Mouse (Mus musculus): ENCODE measurements at regions not wholly inside any gene's neighbourhood (a gene's known extent, or its start where the extent isn't known, plus 50 kb on each side); places are given as distances from the start of the nearest gene placed in this dataset.
"Not testable (repeated sequence)": the region's sequence is repeated elsewhere in the genome, so short reads cannot be mapped to it uniquely, and the experiment has no call there.

- Histone ChIP-seq H3K27me3 (ENCODE audit: control insufficient read depth, insufficient read depth, low read length) (no peaks in the 10 kb centered on the region), H3K36me3 (ENCODE audit: control insufficient read depth, insufficient read depth, low read length) (no peaks in the 10 kb centered on the region), H3K9ac (ENCODE audit: low read depth, low read length) (no peak overlapping the region), H3K4me2 (replicated peaks; ENCODE audit: low read depth, low read length) (no peak overlapping the region), H3K27ac (ENCODE audit: low read depth, low read length) (no peak overlapping the region), H3K4me3 (ENCODE audit: low read depth, low read length) (no peak overlapping the region), H3K4me1 (replicated peaks; ENCODE audit: control insufficient read depth, insufficient read depth, low read length) (no peaks in the 10 kb centered on the region), H3K9me3 (ENCODE audit: control insufficient read depth, low read length) (no peaks in the 10 kb centered on the region)
- DNase-seq (ENCODE audit: low spot score) = no peak
- 82% methylated on average over 5 of the region's 5 CpGs for WGBS
- no peak for ATAC-seq (ENCODE audit: low FRiP score)
These were observed 523.8 kb downstream of the Tpm3-rs7 start for GRCm38 (mm10) chr14:113838237-113838636.

GRCm38 (mm10) chr14:113847836-113848235 is 533.4 kb downstream of the Tpm3-rs7 start:
- H3K4me3 ChIP-seq (ENCODE audit: low read depth, low read length); ATAC-seq (ENCODE audit: low FRiP score); H3K27me3 ChIP-seq (ENCODE audit: control insufficient read depth, insufficient read depth, low read length); H3K36me3 ChIP-seq (ENCODE audit: control insufficient read depth, insufficient read depth, low read length); DNase-seq (ENCODE audit: low spot score); H3K4me2 ChIP-seq (replicated peaks; ENCODE audit: low read depth, low read length); H3K4me1 ChIP-seq (replicated peaks; ENCODE audit: control insufficient read depth, insufficient read depth, low read length); H3K27ac ChIP-seq (ENCODE audit: low read depth, low read length); H3K9ac ChIP-seq (ENCODE audit: low read depth, low read length); H3K9me3 ChIP-seq (ENCODE audit: control insufficient read depth, low read length): not testable (repeated sequence)
- WGBS = 84% methylated on average over 1 of the region's 1 CpGs

GRCm38 (mm10) chr14:113852988-113853387 is 538.6 kb downstream of the Tpm3-rs7 start:
- Histone ChIP-seq H3K27ac (ENCODE audit: low read depth, low read length) (no peak overlapping the region), H3K27me3 (ENCODE audit: control insufficient read depth, insufficient read depth, low read length) (no peaks in the 10 kb centered on the region), H3K4me2 (replicated peaks; ENCODE audit: low read depth, low read length) (no peak overlapping the region), H3K9me3 (ENCODE audit: control insufficient read depth, low read length) (no peaks in the 10 kb centered on the region), H3K4me3 (ENCODE audit: low read depth, low read length) (no peak overlapping the region), H3K36me3 (ENCODE audit: control insufficient read depth, insufficient read depth, low read length) (no peaks in the 10 kb centered on the region), H3K9ac (ENCODE audit: low read depth, low read length) (no peak overlapping the region), H3K4me1 (replicated peaks; ENCODE audit: control insufficient read depth, insufficient read depth, low read length) (no peaks in the 10 kb centered on the region)
- WGBS = 93% methylated on average over 4 of the region's 4 CpGs
- DNase-seq (ENCODE audit: low spot score) (no peak), ATAC-seq (ENCODE audit: low FRiP score) (no peak)

- no peak overlapping the region for H3K4me2 ChIP-seq (replicated peaks; ENCODE audit: low read depth, low read length)
These were observed 553.0 kb downstream of the Tpm3-rs7 start for GRCm38 (mm10) chr14:113867123-113868019.

GRCm38 (mm10) chr14:113883581-113883980 is 569.2 kb downstream of the Tpm3-rs7 start:
- no peak overlapping the region for H3K9ac ChIP-seq (ENCODE audit: low read depth, low read length)
- H3K4me3 ChIP-seq (ENCODE audit: low read depth, low read length) = no peak overlapping the region
- H3K36me3 ChIP-seq (ENCODE audit: control insufficient read depth, insufficient read depth, low read length) = no peaks in the 10 kb centered on the region
- H3K9me3 ChIP-seq (ENCODE audit: control insufficient read depth, low read length) = no peaks in the 10 kb centered on the region
- H3K27me3 ChIP-seq (ENCODE audit: control insufficient read depth, insufficient read depth, low read length) = no peaks in the 10 kb centered on the region
- no peak overlapping the region for H3K4me2 ChIP-seq (replicated peaks; ENCODE audit: low read depth, low read length)
- DNase-seq (ENCODE audit: low spot score) (no peak), ATAC-seq (ENCODE audit: low FRiP score) (no peak)
- no peak overlapping the region for H3K27ac ChIP-seq (ENCODE audit: low read depth, low read length)
- no peaks in the 10 kb centered on the region for H3K4me1 ChIP-seq (replicated peaks; ENCODE audit: control insufficient read depth, insufficient read depth, low read length)

More at GRCm38 (mm10) chr14:113867123-113868019, 553.0 kb downstream of the Tpm3-rs7 start:
- Histone ChIP-seq H3K27me3 (ENCODE audit: control insufficient read depth, insufficient read depth, low read length) (no peaks in the 10 kb centered on the region), H3K27ac (ENCODE audit: low read depth, low read length) (no peak overlapping the region), H3K9ac (ENCODE audit: low read depth, low read length) (no peak overlapping the region), H3K4me3 (ENCODE audit: low read depth, low read length) (no peak overlapping the region), H3K36me3 (ENCODE audit: control insufficient read depth, insufficient read depth, low read length) (no peaks in the 10 kb centered on the region), H3K4me1 (replicated peaks; ENCODE audit: control insufficient read depth, insufficient read depth, low read length) (no peaks in the 10 kb centered on the region), H3K9me3 (ENCODE audit: control insufficient read depth, low read length) (no peaks in the 10 kb centered on the region)
- 68% methylated on average over 5 of the region's 5 CpGs for WGBS
- no peak for ATAC-seq (ENCODE audit: low FRiP score)
- peak; percentile 5 for DNase-seq (ENCODE audit: low spot score)

- 83% methylated on average over 6 of the region's 6 CpGs for WGBS
- Histone ChIP-seq H3K4me2 (replicated peaks; ENCODE audit: low read depth, low read length) (no peak overlapping the region), H3K9ac (ENCODE audit: low read depth, low read length) (no peak overlapping the region), H3K9me3 (ENCODE audit: control insufficient read depth, low read length) (no peaks in the 10 kb centered on the region), H3K27ac (ENCODE audit: low read depth, low read length) (no peak overlapping the region), H3K4me1 (replicated peaks; ENCODE audit: control insufficient read depth, insufficient read depth, low read length) (no peaks in the 10 kb centered on the region), H3K4me3 (ENCODE audit: low read depth, low read length) (no peak overlapping the region), H3K27me3 (ENCODE audit: control insufficient read depth, insufficient read depth, low read length) (no peaks in the 10 kb centered on the region), H3K36me3 (ENCODE audit: control insufficient read depth, insufficient read depth, low read length) (no peaks in the 10 kb centered on the region)
- no peak for DNase-seq (ENCODE audit: low spot score)
- no peak for ATAC-seq (ENCODE audit: low FRiP score)
These were observed 572.8 kb downstream of the Tpm3-rs7 start for GRCm38 (mm10) chr14:113886925-113887871.

- Histone ChIP-seq H3K27ac (ENCODE audit: low read depth, low read length) (no peak overlapping the region), H3K4me2 (replicated peaks; ENCODE audit: low read depth, low read length) (no peak overlapping the region), H3K9ac (ENCODE audit: low read depth, low read length) (no peak overlapping the region), H3K4me1 (replicated peaks; ENCODE audit: control insufficient read depth, insufficient read depth, low read length) (no peaks in the 10 kb centered on the region), H3K9me3 (ENCODE audit: control insufficient read depth, low read length) (no peaks in the 10 kb centered on the region), H3K27me3 (ENCODE audit: control insufficient read depth, insufficient read depth, low read length) (no peaks in the 10 kb centered on the region), H3K36me3 (ENCODE audit: control insufficient read depth, insufficient read depth, low read length) (no peaks in the 10 kb centered on the region), H3K4me3 (ENCODE audit: low read depth, low read length) (no peak overlapping the region)
- WGBS = 72% methylated on average over 1 of the region's 1 CpGs
- ATAC-seq (ENCODE audit: low FRiP score) (no peak), DNase-seq (ENCODE audit: low spot score) (no peak)
These were observed 616.4 kb downstream of the Tpm3-rs7 start for GRCm38 (mm10) chr14:113930779-113931178.

GRCm38 (mm10) chr14:113933841-113934240 is 619.4 kb downstream of the Tpm3-rs7 start:
- DNase-seq (ENCODE audit: low spot score) (no peak), ATAC-seq (ENCODE audit: low FRiP score) (no peak)
- Histone ChIP-seq H3K4me1 (replicated peaks; ENCODE audit: control insufficient read depth, insufficient read depth, low read length) (no peaks in the 10 kb centered on the region), H3K36me3 (ENCODE audit: control insufficient read depth, insufficient read depth, low read length) (no peaks in the 10 kb centered on the region), H3K27me3 (ENCODE audit: control insufficient read depth, insufficient read depth, low read length) (no peaks in the 10 kb centered on the region), H3K27ac (ENCODE audit: low read depth, low read length) (no peak overlapping the region), H3K4me3 (ENCODE audit: low read depth, low read length) (no peak overlapping the region), H3K9ac (ENCODE audit: low read depth, low read length) (no peak overlapping the region), H3K9me3 (ENCODE audit: control insufficient read depth, low read length) (no peaks in the 10 kb centered on the region), H3K4me2 (replicated peaks; ENCODE audit: low read depth, low read length) (no peak overlapping the region)
- WGBS = 91% methylated on average over 4 of the region's 4 CpGs
